9 mouse cellular contexts compared by ENCODE assay signal in the genomic region with DNA sequence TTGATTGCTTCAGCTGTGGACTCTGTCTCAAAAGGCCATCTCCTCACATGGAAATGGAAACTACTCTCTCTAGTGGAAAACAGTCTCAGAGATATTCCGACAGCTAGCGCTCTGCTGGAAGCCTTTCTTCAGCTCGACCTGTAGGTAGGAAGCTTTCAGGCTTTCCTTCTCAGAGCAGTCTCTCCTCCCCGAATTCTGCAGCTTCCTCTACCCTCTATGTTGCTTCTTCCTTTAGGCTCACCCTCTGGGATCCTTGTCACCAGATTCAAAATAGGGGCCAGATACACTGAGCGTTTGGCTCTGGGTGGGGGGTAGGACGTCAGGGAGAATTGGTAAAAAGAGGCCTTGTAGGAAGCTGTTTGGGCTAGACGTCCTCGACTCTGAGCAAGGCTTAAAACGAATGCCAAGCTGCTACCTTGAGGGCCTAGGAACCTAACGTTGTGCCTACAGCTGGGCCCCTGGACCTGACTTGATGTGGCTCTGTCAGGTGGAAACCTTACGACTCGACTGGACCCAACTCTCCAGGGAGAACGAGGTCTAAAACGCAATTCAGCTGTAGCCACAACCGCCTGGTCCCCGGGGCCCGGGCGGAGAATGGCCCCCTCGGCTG. TPM values are rescaled to one million over a fixed set of nuclear protein-coding genes. Genes with fewer than 3 reads are reported as not detected.
A peak's percentile ranks its signal among the peaks of the same experiment; 100 is the strongest.
DNase-seq lines count a peak whose midpoint lies in the region; ATAC-seq and TF ChIP-seq lines count a peak whose summit lies in the region.
"Had no signal": no experiment of that assay in that cellular context is flagged by ENCODE, and none has a peak within 500 bp of the region (broad histone marks: within the 10 kb centered on the region; RNA-seq: fewer than 3 reads in every experiment).

No protein-coding gene starts in this region.

- no peak for TF ChIP-seq POLR2A in testis, adult 2 months (IDR thresholded peaks at IDR 0.05; ENCODE audit: control insufficient read depth, low read depth, low read length)

- no peaks in the 10 kb centered on the region for H3K9me3 ChIP-seq in heart, embryonic 11.5 days (replicated peaks; ENCODE audit: control insufficient read depth, low read length)
- H3K9me3 ChIP-seq in hindbrain, embryonic 13.5 days: no peaks in the 10 kb centered on the region
- H3K9me3 ChIP-seq in midbrain, embryonic 15.5 days: no peaks in the 10 kb centered on the region

- DNase-seq in heart, postnatal 14 days: no peak
- DNase-seq in testis, postnatal 10 days (ENCODE audit: low spot score): no peak
- DNase-seq in gastrocnemius, postnatal 36 days: no peak

- intact Hi-C loops in heart, postnatal 14 days (cut with DNase I): no loop called here
- intact Hi-C loops in gastrocnemius, postnatal 36 days (cut with DNase I): no loop called here

- H3K27ac ChIP-seq in heart, embryonic 11.5 days (ENCODE audit: low read depth, low read length): no peak overlapping the region
- H3K27ac ChIP-seq in testis, adult 2 months (ENCODE audit: control insufficient read depth, insufficient read depth, low read depth, low read length): no peak overlapping the region
- H3K27ac ChIP-seq in hindbrain, embryonic 13.5 days: peak overlapping the region; percentile 98
- peak overlapping the region; percentile 96 for H3K27ac ChIP-seq in midbrain, embryonic 15.5 days

- no peak for ATAC-seq in heart, embryonic 11.5 days (replicated peaks; ENCODE audit: insufficient number of reproducible peaks, low FRiP score, low TSS enrichment)
- peak; percentile 29 for ATAC-seq in hindbrain, embryonic 13.5 days (ENCODE audit: low FRiP score)
- peak; percentile 24 for ATAC-seq in midbrain, embryonic 15.5 days (replicated peaks)
- no peak for ATAC-seq in monocyte, adult 5-6 weeks (replicated peaks; ENCODE audit: insufficient number of reproducible peaks, low FRiP score, low TSS enrichment, poor library complexity, severe bottlenecking)

- H3K9ac ChIP-seq in heart, embryonic 11.5 days (ENCODE audit: low read depth, low read length): peak overlapping the region; percentile 80; the same call in 1 of the 2 replicates
- peak overlapping the region; percentile 94 for H3K9ac ChIP-seq in hindbrain, embryonic 13.5 days
- peak overlapping the region; percentile 94 for H3K9ac ChIP-seq in midbrain, embryonic 15.5 days

- no peak for TF ChIP-seq CTCF in testis, adult 2 months (IDR thresholded peaks at IDR 0.05; ENCODE audit: control insufficient read depth, insufficient read depth, insufficient replicate concordance, low read depth, low read length)

- no peaks in the 10 kb centered on the region for H3K36me3 ChIP-seq in heart, embryonic 11.5 days (ENCODE audit: control insufficient read depth, insufficient read depth, low read length)
- no peaks in the 10 kb centered on the region for H3K36me3 ChIP-seq in testis, adult 2 months (ENCODE audit: control insufficient read depth, insufficient read depth, low read length)
- no peaks in the 10 kb centered on the region for H3K36me3 ChIP-seq in hindbrain, embryonic 13.5 days
- no peaks in the 10 kb centered on the region for H3K36me3 ChIP-seq in midbrain, embryonic 15.5 days (replicated peaks)

- H3K4me2 ChIP-seq in heart, embryonic 11.5 days: peak overlapping the region; percentile 98
- H3K4me2 ChIP-seq in hindbrain, embryonic 13.5 days: peak overlapping the region; percentile 84
- H3K4me2 ChIP-seq in midbrain, embryonic 15.5 days: peak overlapping the region; percentile 93

- peak overlapping the region; percentile 64 for H3K4me3 ChIP-seq in heart, embryonic 11.5 days (ENCODE audit: low read depth, low read length)
- H3K4me3 ChIP-seq in testis, adult 2 months (ENCODE audit: control insufficient read depth, low read depth, low read length): peak overlapping the region; percentile 84
- H3K4me3 ChIP-seq in hindbrain, embryonic 13.5 days: peak overlapping the region; percentile 64
- H3K4me3 ChIP-seq in midbrain, embryonic 15.5 days: peak overlapping the region; percentile 85

- 2% methylated on average over 19 of the region's 19 CpGs for WGBS in heart, embryonic 11.5 days (ENCODE audit: insufficient replicate concordance)
- 2% methylated on average over 19 of the region's 19 CpGs for WGBS in hindbrain, embryonic 13.5 days
- WGBS in midbrain, embryonic 15.5 days: 2% methylated on average over 19 of the region's 19 CpGs

- peaks cover 17% of the 10 kb centered on the region for H3K27me3 ChIP-seq in heart, embryonic 11.5 days (ENCODE audit: control insufficient read depth, insufficient read depth, low read length)
- no peaks in the 10 kb centered on the region for H3K27me3 ChIP-seq in testis, adult 2 months (ENCODE audit: control insufficient read depth, insufficient read depth, low read length)
- H3K27me3 ChIP-seq in hindbrain, embryonic 13.5 days: peaks cover 24% of the 10 kb centered on the region
- H3K27me3 ChIP-seq in midbrain, embryonic 15.5 days (replicated peaks): 0 out of 2 replicates have a peak, but pooled peaks cover 2% of the 10 kb centered on the region
- H3K27me3 ChIP-seq: CH12.LX had no signal

- peaks cover 2% of the 10 kb centered on the region; the same call in 1 of the 2 replicates for H3K4me1 ChIP-seq in heart, embryonic 11.5 days (ENCODE audit: control insufficient read depth, insufficient read depth, low read length)
- H3K4me1 ChIP-seq in testis, adult 2 months (ENCODE audit: control insufficient read depth, insufficient read depth, low read length): peaks cover 12% of the 10 kb centered on the region
- peaks cover 18% of the 10 kb centered on the region for H3K4me1 ChIP-seq in hindbrain, embryonic 13.5 days (replicated peaks)
- H3K4me1 ChIP-seq in midbrain, embryonic 15.5 days: peaks cover 13% of the 10 kb centered on the region

RNA-seq across cellular contexts. Expression of gene Cnr1, which starts 1.1 kb away (rescaled TPM):
- 0.82 and 0.86 TPM in 2 replicates for polyA plus RNA-seq in heart, embryonic 11.5 days (2014; fragmentation: Nextera tagmentation; extraction: Ambion mirVana)
- total RNA-seq in heart, postnatal 14 days (2021): under 1 TPM; 0.07 to 0.22 TPM
- polyA plus RNA-seq in testis, adult 2 months (2012; rRNA removed): 1.6 TPM in 2 replicates
- 56.2 and 57.7 TPM in 2 replicates for polyA plus RNA-seq in hindbrain, embryonic 13.5 days (2015; fragmentation: Nextera tagmentation; extraction: Ambion mirVana)
- 49.8 and 55.2 TPM in 2 replicates for polyA plus RNA-seq in midbrain, embryonic 15.5 days (2015; fragmentation: Nextera tagmentation; extraction: Ambion mirVana)
- total RNA-seq in monocyte, adult 5-6 weeks (2017): 0.32 TPM in 1 of 3 replicates, not detected in the others
- under 1 TPM; 0.51 to 0.67 TPM for total RNA-seq in gastrocnemius, postnatal 36 days (2021)
- total RNA-seq: CH12.LX had no signal

Comparison
In these comparisons a context has a peak if more than half of its experiments do, and no peak if none do; other contexts are left out.
1. ATAC-seq: peak in hindbrain, embryonic 13.5 days (single experiment) and midbrain, embryonic 15.5 days (single experiment); none in heart, embryonic 11.5 days (single experiment) and monocyte, adult 5-6 weeks (single experiment).
2. H3K27ac ChIP-seq: peak in hindbrain, embryonic 13.5 days (single experiment) and midbrain, embryonic 15.5 days (single experiment); none in heart, embryonic 11.5 days (single experiment) and testis, adult 2 months (single experiment).
3. RNA of gene Cnr1, which starts 1.1 kb away (polyA plus RNA-seq): 56.2 to 57.7 TPM in hindbrain, embryonic 13.5 days and 49.8 to 55.2 TPM in midbrain, embryonic 15.5 days; 1.6 TPM in testis, adult 2 months and 0.82 to 0.86 TPM in heart, embryonic 11.5 days; every median in the first group is over 10 times any median in the second.
4. Peak in every context shown above with its lines, with median percentiles within 50 percentile points of each other: H3K4me2 ChIP-seq, H3K4me3 ChIP-seq and H3K9ac ChIP-seq.